Mouse (Mus musculus): ENCODE data around the gene Slc8b1.

Slc8b1 gene

DNA sequence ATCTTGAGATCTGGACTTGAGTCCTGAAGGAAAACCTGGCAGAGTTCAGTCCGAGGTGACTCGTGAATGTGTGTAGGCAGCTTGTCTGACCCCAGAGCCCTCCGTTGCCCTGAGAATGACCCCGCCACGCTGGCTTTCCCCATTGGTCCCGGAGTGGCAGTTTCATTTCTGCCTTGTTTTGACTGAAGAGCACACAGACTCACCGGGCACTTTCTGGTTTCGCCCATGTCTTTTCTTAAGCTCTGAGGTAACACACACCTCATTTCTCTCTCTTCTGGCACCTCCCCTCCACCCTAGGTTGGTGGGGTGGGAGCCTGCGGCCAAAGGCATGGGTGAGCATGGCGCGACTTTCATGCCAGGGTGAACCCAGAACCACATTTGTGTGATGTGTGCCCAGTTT, 15.3 kb downstream of the Slc8b1 start:
- DNase-seq (ENCODE audit: low spot score), result no peak

DNA sequence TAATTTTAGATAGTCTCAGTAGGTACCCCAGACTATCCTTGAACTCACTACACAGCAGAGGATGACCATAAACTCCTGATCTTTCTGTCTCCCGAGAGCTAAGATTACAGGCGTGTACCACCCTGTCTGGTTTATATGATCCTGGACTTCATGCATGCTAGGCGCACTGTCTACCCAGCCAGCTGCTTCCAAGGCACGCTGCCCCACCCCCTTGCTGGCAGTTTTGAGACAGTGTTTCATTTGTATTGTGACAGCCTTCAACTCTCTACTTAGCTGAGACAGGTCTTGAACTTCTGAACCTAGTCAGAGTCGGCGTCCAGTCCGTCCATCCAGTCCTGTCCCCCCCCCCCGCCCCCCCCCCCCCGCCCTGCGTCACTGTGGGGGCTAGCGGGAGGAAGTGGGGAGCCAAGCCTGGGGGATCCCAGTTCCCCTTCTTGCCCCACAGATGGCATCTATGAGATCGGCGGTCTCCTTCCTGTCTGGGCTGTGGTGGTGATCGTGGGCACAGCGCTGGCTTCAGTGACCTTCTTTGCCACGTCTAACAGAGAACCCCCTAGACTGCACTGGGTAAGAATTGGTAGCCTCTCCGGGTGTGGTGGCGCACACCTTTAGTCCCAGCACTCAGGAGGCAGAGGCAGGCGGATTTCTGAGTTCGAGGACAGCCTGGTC, 16.5 kb downstream of the Slc8b1 start:
- DNase-seq (ENCODE audit: low spot score), result no peak

DNA sequence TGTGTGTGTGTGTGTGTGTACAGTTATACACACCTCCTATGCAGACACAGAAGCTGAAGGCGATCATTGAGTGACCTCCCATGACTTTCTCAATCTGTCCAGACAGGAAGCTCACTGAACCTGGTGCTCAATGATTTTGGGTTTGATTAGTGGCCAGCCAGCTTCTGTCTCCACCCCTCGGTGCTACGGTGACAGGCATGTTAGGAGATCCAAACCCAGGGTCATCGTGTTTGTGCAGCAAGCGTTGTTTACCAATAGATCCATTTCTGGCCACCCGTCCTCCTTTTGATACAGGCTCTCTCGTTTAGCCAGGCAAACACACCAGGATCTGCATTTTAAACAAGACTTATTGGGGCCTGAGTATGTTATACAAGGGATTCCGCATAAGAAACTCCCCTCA, 20.7 kb downstream of the Slc8b1 start:
- no peak for DNase-seq (ENCODE audit: low spot score)

DNA sequence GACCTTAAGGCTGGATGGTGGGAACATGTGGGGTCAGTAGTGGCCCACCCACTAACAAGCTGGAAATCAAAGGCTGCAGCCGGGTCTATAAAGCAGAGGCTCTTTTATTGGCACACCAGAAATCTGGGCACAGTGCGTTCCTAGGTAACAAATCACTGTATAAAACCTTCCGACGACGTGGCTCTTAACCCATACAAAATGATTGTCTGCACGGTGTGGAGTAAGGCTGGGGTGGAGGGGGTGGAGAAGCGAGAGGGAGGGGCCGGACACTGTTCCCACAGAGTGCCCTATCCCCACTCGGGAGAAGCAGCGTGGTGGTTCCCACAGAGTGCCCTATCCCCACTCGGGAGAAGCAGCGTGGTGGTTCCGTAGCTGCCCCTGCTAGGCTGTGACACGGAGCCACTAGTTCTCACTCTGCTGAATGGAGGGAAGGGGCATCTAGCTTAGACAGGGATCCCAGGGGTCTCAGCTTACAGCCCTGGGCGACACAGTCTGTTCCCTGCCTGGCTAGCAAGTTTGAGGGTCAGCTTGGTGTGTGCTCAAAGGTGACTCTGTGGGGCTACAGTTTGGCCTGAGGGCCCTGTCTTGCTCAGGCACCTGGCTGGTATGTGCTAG, 23.2 kb downstream of the Slc8b1 start:
- DNase-seq (ENCODE audit: low spot score), result no peak

DNA sequence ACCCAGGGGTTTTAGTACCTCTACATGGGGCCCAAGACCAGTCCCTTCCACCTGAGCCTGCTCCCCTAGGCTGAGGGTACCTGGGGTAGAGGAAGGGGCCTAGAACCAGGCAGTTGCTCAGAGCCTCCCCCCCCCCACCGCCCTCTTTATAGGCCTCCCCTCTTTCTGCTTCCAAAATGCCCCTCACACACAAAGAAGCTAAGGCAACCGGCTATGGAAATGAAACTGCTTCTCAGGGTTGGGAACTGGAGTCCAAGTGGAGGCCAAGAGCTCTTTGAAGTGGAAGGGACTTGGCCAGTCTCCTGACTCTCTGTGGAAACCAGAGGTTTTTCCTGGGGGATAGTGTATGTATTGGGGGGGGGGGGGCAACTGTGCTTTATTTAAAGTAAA, 23.7 kb downstream of the Slc8b1 start:
- no peak for DNase-seq (ENCODE audit: low spot score)

DNA sequence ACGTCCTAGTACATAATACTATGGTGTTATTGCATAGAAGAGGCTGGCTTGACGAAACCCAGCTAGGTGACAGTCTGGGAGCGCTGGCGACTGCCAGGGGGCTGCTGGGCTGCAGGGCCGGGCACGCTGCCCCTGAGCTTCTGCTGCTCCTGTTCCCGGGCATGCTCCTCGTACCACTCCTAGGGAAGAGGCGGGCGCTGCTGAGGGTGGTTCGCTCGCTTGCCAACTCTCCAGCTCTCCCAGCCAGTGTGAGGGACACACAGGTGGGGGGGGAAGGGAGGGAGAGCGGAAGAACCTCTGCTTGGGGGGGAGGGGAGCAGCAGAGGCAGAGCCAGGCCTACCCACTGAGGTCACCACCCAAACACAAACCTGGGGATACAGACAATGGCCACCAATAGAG, 25.1 kb downstream of the Slc8b1 start:
- DNase-seq (ENCODE audit: low spot score), result no peak

DNA sequence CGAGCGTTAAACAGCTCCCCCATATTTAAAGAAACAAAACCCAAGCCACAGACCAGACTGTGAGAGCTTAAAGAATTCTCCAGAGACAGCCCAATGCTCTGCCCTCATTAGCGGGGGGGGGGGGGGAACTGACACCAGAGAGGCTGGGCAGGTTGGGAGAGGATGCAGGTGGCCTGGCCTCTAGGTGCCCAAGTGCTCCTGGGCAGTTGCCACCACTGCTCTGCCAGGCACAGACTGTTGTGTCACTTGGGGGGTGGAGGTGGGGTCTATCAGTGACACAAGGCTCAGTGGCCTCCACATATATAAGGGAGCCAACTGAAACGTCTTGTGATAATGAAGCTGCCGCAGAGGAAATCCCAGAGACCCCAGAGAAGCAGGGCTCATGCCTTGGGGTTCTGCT, 25.7 kb downstream of the Slc8b1 start:
- DNase-seq (ENCODE audit: low spot score), result no peak

DNA sequence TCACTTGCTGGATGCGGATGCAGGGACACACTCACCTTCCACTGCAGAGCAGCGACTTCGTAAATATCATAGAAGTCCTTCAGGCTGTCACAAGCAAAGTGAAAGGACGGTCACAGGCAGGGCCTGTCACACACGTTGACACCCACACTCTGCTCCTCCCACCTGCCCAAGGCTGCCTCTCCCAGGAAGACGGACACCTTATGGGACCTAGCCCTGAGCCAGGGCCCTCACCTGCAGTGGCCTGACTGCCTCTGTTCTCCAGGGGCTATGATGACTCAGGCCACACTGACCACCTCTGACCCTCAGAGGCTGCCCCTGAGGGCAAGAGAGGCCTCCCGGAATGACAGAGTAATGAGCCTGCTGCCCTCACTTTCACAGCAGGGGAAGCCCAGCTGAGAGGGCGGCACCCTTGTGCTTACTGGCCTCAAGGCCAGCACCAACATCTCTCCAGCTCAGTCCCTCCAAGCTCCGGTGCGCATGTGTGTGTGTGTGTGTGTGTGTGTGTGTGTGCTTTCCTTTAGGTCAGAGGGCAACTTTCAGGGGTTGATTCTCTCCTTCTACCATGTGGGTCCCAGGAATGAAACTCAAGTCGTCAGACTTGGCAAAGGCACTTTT, 37.4 kb downstream of the Slc8b1 start:
- no peak for DNase-seq (ENCODE audit: low spot score)

DNA sequence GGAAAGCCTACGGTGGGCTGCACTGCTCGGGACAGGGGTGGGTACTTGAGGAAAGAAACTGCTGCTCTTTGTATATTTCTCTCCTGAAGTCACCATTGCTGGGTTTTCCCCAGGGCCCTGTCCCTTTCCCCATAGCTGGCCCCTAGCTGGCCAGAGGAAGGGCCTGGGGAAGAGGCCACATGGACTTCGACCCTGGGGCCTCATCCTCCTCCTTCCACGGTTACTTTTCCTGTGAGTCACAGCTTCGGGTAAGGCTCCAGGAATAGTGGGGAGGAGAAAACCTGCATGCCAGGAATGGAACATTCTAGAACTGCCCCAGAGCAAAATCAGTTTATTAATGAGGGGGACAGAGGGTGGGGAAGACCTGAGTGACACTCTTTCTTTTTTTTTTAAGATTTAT, 39.2 kb downstream of the Slc8b1 start:
- DNase-seq (ENCODE audit: low spot score), result no peak

DNA sequence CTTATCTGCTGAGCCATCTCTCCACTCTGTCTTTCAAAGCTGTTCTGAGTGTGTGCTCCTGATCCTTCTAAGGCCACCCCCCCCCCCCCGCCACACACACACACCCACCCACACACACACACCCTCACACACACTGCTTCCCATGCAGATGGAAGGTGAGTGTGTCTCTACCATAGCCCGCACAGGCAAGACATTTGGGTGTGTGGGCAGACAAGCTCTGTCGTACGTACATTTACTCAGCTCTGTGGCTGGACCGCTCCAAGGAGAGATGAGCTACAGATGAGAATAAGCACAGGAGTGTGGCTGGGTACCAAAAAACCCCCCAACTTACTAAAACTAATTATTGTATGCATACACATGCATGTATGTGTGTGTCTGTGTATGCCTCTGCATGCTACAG, 39.7 kb downstream of the Slc8b1 start:
- DNase-seq (ENCODE audit: low spot score), result no peak

DNA sequence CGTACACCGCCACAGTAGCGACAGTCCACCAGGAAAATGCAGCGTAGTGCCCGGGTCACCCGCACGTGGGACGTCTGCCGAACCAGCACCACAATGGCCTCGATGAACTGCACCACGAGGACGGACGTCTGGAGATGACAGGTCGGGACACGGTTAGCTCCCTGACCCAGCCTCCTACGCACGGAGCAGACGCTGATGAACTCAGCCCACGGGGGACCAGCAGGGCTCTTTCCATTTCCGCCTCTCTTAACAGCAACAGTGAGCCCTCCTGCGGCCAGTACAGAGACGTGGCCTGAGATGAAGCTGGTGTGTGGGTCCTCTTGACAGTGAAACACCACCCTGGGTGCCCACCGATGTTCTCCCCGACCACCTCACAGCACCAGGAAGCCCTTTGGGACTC, 44.9 kb downstream of the Slc8b1 start:
- DNase-seq (ENCODE audit: low spot score), result no peak

DNA sequence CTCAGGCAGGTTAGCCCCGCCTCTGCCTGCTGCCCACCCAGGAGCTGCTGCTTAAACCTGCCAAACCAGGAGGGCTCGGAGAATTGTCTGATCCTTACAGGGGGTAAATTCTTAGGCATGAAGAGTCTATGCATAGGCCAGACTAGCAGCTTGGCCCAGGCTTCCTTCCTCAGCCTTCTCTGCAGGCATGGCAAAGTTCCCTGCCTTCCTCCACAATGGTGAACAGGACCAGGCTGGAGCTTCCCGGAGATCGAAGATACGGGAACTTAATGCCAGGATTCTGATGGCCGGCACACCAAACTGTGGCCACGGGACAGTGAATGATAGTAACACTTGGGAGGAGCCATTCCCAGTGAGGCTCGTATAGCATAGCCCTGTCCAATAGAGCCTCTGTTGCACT, 47.1 kb downstream of the Slc8b1 start:
- DNase-seq (ENCODE audit: low spot score), result no peak

DNA sequence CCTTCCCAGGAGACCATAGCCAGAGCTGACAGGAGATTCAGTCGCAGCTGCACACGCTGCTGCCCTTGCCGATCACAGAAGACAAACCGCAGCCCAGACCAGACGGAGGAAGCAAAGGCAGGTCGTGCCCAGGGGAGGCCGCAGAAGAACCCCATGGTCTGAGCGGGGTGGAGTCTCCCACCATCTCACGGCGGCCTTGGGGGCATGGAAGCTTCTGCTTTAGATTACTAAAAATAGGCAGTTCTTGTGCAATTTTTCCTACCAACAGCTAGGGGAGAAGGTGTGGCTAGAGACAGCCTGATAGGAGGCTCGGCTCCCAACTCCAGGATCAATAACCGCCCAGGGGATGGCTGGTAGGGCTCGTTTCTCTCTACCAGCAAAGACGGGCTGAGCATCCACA, 47.8 kb downstream of the Slc8b1 start:
- no peak for DNase-seq (ENCODE audit: low spot score)

DNA sequence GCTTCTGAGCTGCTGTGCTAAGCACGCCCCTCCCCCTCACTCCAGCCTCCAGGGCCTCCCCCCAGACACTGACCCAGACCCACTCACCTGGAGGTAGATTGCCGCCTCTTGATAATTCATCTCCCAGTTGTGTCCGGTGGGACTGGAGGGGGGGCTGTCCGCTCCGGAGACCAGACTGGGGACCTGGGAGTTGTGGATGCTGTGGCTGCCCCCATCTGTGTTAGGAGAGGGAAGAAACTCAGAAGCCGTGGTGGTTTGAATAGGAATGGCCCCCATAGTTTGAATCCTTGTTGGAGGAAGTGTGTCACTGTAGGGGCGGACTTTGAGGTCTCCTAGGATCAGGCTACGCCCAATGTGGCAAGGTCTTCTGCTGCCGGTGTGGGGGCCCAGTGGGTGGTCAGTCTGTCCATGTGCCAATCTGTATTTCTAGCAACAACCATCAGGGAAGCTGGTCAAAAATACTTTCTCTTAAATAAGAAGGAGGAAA, 49.2 kb downstream of the Slc8b1 start:
- no peak for DNase-seq (ENCODE audit: low spot score)

DNA sequence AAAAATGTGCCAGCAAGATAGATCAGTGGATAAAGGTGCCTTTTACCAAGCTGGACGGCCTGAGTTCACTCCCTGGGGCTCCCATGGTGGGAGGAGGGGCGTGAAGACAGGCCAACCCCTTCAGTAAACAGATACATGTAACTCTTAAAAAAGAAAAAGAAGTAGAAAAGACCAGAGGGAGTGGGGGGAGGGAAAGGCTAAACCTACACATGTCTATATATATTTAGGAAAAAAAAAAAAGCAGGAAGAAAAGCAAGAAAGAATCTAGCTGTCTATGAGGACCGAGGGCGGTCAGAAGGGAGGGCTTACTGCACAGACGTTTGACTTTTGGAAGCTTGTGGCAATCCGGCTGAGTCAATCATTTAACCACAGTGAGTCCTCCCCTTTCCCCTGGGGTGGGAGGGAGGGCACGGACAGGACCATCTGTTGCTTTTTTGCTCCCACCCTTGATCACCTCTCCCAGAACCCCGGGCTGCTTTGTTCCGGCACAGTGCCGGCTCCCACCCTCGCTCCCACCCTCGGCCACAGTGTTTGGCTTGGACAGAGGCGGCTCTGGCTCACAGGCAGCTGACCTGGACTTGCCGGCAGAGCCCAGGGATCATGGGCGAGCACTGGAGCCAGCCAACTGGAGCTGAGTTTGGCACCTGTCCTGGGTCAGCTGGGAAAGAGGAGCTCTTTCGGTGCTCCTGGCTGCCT, 49.8 kb downstream of the Slc8b1 start:
- peak; percentile 77 for DNase-seq (ENCODE audit: low spot score)

DNA sequence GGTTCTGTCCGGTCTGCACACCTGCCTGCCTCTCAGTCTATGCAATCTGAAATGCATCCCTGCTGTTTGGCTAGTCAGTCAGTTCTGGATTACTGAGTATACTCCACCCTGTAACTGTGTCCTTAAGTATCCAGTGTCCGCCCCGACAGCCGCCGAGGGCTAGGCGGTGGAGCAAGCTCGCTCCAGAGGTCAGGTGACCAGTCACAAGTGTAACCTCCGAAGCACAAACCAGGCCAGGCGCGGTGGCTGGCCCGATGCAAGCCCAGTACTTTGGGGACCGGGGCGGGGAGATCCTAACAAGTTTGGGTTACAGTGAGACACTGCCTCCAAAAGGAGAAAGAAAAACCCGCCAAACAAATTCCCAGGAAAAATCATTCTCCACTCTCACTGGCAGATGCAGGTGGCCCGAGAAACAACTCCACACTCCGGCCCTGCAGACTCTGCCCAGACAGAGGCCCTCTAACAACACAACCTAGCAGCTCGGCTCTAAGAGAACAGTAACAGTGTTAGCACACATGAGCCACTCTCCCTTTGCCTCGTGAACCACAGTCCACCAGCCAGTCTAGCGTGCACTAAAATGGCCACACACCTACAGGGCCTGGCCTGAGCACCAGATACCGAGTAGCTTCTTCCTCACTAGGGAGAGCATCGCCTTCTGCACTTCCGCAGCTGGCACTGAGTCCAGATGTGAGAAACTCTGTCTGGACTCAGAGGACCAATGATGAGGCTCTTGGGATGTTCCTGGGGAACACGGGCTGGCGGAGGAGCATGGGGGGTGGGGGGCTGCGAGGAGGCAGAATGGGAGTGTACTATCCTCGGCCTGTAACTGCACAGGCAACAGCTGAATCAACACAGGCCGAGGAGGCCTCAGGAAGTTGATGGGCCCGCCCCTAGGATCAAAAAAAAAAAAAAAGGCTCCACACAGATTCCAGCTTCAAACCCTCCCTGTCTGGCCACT, 52.3 kb downstream of the Slc8b1 start:
- DNase-seq (ENCODE audit: low spot score), result peak; percentile 77

DNA sequence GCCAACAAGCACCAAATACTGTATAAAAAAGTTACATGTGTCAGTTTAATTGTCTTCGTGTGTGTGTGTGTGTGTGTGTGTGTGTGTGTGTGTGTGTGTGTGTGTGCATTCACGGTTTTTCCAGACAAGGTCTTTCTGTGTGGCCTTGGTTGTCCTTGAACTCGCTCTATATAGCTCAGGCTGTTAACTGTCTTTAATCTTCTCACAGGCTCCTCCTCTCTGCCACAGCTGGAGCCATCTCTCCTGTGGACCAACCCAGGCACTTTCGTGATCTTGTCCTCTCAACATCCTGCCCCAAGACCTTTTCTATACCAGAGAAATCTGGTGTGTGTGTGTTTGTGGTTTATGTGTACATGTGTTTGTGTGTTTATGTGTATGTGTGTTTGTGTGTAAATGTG, 52.9 kb downstream of the Slc8b1 start:
- no peak for DNase-seq (ENCODE audit: low spot score)

DNA sequence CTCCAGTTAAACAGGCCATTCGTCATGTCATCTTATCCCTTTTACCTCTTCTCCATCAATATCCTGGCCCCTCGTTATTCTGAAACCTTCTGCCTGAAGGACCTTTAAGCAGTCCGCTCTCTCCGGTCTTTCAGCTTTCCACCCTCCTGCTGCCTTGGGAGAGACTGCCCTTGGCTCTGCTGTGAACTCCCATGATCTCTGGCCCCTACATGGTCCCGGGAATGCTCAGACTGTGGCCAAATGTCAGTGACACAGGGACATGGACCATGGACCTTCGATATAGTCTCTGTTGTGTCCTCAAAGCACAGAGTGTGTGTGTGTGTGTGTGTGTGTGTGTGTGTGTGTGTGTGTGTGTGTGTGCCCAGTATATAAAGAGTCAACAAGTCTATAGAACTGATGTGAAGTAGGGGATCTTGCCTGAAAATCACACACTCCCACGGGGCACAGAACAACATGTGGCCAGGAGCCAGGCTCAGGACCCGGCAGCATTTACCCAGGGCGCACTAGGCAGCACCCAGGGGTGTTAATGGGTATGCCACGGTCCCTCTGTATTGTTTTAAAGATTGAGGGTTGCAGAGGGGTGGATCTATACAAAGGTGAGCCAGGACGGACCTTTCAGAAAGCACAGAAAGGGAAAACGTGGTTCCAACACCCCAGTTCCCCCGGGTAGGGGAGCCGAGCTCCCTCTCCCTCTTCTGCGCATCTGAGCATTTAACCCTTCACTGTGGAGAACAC, 54.4 kb downstream of the Slc8b1 start:
- no peak for DNase-seq (ENCODE audit: low spot score)

DNA sequence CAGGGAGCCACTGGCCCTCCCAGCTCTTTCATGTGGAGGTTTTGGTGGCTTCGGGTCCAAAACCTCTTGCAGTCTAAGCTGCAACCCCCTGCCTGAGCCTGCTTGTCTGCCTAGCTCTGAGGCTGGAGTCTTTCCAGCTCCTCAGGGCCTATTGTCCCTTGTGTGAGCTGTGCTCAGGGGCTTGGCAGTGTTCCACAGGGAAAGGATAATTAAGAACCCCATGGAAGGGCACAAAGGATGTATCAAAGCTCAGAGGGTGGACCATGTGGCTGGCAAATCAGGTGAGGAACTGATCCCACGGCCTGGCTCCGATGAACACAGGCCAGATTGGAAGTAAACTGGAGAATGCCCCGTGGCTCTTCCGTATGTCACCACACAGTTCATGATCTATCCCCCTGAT, 55.1 kb downstream of the Slc8b1 start:
- no peak for DNase-seq (ENCODE audit: low spot score)

DNA sequence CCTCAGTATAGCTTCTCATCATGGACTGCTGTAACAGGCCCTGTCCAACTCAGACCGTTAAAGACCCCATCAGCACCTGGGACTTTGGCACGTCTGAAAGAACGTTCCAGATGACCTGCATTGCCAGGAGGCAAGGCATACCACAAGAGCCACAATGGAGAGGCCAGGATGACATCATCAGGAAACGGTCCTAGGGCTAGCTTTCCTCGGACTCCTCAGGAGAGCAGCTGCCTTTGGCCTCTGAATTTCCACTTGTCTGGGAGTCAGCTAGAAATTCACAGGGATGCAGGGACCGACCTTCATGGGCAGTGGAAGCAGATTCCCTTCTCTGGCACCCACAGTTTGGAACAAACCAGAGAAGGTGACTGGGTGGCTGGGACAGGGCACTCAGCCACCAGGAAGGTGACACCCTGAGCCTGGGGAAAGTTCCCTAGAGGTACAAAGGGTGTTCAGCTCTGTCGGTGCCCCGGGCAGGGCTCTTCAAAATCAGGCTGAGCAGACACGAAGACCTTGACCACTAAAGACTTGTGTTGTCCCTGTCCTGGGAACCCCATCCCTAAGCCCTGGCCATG, 55.8 kb downstream of the Slc8b1 start:
- no peak for DNase-seq (ENCODE audit: low spot score)

DNA sequence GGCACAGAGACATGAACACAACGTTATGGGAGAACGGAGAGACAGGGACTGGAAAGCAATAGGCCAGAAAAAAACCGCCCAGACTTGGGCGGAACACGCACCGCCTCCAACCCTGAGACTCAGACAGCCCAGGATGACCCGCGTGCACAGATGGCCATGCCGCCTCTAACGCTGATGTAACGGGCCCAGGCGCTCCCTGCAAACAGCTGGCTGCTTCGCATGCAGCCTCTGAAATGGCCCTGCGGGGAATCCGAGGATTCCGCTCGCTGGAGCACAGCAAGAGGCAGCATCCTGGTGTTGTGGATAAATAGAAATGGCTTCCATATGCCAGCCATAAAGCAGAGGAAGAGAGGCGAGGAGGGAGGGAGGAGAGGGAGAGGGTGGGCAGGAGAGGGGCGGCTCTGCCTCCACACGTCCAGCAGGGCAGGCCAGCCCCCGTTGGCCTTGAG, 56.3 kb downstream of the Slc8b1 start:
- DNase-seq (ENCODE audit: low spot score), result peak; percentile 67
